Mouse (Mus musculus): Measurements from ENCODE around the gene Ddah2. TPM values are rescaled to one million over a fixed set of nuclear protein-coding genes. Genes with fewer than 3 reads are reported as not detected.

The Ddah2 gene
- 60.5 and 68.6 TPM in 2 replicates for polyA plus RNA-seq (2012; rRNA removed)

GRCm38 (mm10) chr17:35058911-35059892 lies at the start of gene Ddah2:
Gene Ddah2, plus strand, starts transcription at chr17:35059035.
- DNase-seq (ENCODE audit: low spot score): peak; percentile 67

GRCm38 (mm10) chr17:35009586-35009985 lies 49.2 kb upstream of the Ddah2 start:
- no peak for DNase-seq (ENCODE audit: low spot score)

DNA sequence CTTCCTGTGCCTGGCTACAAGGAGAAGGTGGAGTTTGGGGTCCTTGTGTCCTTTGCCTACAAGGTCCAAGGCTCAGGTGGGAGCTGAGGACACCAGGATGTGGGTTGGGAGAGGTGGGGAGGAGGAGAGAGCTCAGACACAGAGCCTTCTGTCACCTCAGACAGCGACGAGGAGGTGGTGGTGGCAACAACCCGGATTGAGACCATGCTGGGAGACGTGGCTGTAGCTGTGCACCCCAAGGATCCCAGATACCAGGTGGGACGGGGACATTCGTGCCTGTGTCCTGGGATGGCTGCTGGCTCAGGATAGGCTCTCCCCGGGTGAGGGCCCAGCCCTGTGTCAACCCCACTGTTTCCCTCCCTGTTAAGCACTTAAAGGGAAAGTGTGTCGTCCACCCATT lies 47.4 kb upstream of the Ddah2 start:
- DNase-seq (ENCODE audit: low spot score): no peak

DNA sequence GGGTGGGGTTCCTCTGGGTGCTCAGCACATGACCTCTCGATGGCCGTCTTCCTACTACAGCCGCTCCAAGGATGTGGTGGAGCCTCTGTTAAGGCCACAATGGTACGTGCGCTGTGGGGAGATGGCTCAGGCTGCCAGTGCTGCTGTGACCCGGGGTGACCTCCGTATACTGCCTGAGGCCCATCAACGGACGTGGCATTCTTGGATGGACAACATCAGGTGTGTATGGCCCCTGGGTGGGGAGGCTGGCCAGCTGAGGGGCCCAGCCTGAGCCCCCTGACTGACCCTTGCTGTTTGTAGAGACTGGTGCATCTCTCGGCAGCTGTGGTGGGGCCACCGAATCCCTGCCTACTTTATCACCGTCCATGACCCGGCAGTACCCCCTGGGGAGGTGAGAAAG lies 46.4 kb upstream of the Ddah2 start:
- DNase-seq (ENCODE audit: low spot score): no peak

GRCm38 (mm10) chr17:35013221-35013620 lies 45.6 kb upstream of the Ddah2 start:
- DNase-seq (ENCODE audit: low spot score): no peak

DNA sequence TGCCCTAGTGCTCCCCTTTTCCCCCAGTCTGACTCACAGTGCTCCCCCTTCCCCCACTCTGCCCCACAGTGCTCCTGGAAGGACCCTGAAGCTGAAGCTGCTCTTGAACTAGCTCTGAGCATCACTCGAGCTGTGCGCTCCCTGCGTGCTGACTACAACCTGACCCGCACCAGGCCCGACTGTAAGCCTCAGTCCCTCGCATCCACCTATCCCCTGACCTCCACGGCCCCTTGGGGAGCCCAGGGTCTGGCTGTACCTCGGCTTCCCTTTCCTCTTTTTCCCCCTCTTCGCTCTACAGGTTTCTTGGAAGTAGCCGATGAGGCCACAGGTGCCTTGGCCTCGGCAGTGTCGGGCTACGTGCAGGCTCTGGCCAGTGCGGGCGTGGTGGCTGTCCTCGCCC lies 43.5 kb upstream of the Ddah2 start:
- no peak for DNase-seq (ENCODE audit: low spot score)

DNA sequence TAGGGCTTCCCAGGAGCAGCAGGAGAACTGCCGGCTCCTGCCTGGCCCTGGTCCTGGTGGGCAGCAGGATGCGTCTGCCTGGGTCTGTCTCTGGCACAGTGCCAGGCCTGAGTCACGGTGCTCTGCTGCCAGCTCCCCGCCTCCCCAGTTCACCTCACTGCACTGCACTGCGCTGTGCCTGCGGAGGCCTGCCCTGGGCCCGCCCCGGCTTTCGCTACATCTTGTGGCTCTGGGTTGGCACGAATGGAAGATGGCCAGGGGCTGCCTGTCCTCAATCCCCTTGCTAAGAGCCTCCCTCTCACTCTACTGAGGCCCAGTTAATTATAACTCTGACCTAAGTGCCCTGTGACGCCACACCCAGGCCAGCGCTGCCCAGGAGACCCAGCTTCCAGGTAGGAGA lies 42.5 kb upstream of the Ddah2 start, which contains the start of gene Vwa7:
TSS of gene Vwa7 (plus strand) at position 204 of the 400 bp plus-strand sequence.
- DNase-seq (ENCODE audit: low spot score): no peak

GRCm38 (mm10) chr17:35016791-35017705 lies 41.8 kb upstream of the Ddah2 start:
- DNase-seq (ENCODE audit: low spot score): no peak

GRCm38 (mm10) chr17:35017706-35018030 lies 41.2 kb upstream of the Ddah2 start:
- DNase-seq (ENCODE audit: low spot score): no peak

DNA sequence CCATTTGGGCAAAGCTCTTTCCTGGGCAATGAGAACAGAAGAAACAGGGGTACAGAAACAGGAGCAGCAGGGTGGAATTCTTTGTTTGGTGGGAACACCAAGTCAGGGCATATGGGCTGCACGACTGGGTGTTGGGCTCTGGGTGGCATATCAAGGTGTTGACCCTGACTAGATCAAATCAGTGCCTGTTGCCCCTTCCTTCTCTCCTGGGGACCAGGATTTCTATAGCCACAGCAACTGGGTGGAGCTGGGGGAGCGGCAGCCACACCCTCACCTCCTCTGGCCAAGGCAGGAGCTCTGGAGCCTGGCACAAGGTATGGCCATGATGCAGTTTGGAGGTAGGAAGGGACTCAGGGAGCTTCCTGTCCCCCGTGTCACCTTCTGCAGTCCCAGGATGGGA lies 40.7 kb upstream of the Ddah2 start:
- no peak for DNase-seq (ENCODE audit: low spot score)

- no peak for DNase-seq (ENCODE audit: low spot score)
Observed at GRCm38 (mm10) chr17:35019894-35020293, 38.9 kb upstream of the Ddah2 start.

GRCm38 (mm10) chr17:35020551-35020950 lies 38.3 kb upstream of the Ddah2 start:
- no peak for DNase-seq (ENCODE audit: low spot score)

- peak; percentile 86 for DNase-seq (ENCODE audit: low spot score)
Observed at GRCm38 (mm10) chr17:35021163-35021808, 37.5 kb upstream of the Ddah2 start.

DNA sequence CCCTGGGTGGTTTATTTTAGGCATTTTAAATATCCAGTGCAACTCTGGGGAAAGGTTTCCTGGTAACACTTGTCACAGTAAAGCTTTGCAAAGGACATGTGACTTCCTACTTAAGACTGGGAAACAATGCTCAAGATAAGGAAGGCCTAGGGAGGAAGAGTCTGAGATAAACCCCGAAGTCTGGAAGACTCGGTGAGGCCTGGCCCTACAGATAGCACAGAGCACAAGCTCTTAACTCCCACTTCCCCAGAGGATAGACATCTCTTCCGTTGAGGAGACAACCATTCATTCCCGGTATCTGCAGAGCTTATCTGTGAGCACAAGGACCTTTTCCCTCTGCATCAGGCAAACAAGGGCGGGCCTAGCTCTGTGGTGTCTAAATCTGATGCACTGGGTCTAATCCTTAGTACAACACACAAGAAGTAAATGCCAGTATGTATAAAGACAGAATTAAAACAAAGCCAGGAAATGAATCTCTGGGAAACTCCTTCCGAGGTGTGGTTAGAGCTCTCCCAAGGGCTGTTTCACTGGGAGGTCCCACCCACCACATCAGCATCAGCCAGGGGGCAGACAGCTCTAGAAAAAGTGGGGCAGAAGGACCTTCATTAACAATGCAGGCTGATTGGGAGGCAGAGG lies 36.9 kb upstream of the Ddah2 start:
- DNase-seq (ENCODE audit: low spot score): no peak

- no peak for DNase-seq (ENCODE audit: low spot score)
Observed at GRCm38 (mm10) chr17:35022541-35023060, 36.2 kb upstream of the Ddah2 start.

GRCm38 (mm10) chr17:35023221-35023620 lies 35.6 kb upstream of the Ddah2 start:
- DNase-seq (ENCODE audit: low spot score): no peak

DNA sequence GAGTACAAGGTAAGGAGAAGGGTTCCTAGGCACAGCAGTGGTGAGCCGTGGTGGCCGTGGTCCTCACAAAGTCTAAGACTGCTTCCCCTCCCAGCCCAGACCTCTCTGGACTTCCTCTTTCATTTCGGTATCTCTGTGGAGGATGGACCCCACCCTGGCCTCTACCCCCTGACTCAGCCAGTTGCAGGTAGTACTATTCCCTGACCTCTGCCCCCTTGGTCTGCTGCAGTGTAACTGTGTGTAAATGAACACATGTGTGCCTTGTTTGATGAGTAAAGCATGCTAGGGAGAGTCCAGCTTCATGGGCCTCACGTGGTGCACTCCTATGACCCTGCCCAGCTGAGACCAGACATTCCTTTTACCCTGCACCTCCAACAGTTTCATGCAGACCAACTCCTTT lies 35.1 kb upstream of the Ddah2 start:
- DNase-seq (ENCODE audit: low spot score): no peak

DNA sequence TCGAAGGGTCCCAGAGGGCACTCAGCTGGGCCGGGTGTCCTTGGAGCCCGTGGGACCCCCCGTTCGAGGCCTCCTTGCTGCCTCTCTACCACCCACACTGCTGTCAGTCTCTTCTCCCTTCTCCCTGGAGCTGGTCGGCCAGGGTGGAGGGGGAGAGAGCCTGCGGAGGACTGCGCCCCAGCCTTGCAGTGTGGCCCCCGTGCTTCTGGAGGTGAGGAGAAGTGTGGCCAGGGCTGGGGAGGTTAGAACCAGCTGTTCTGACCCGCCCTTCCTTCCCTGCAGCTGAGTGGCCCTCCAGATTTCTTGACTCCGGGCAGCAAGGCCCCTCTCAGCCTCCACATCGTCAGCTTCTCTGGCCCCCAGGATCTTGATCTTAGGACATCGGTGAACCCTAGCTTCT lies 34.6 kb upstream of the Ddah2 start:
- no peak for DNase-seq (ENCODE audit: low spot score)

DNA sequence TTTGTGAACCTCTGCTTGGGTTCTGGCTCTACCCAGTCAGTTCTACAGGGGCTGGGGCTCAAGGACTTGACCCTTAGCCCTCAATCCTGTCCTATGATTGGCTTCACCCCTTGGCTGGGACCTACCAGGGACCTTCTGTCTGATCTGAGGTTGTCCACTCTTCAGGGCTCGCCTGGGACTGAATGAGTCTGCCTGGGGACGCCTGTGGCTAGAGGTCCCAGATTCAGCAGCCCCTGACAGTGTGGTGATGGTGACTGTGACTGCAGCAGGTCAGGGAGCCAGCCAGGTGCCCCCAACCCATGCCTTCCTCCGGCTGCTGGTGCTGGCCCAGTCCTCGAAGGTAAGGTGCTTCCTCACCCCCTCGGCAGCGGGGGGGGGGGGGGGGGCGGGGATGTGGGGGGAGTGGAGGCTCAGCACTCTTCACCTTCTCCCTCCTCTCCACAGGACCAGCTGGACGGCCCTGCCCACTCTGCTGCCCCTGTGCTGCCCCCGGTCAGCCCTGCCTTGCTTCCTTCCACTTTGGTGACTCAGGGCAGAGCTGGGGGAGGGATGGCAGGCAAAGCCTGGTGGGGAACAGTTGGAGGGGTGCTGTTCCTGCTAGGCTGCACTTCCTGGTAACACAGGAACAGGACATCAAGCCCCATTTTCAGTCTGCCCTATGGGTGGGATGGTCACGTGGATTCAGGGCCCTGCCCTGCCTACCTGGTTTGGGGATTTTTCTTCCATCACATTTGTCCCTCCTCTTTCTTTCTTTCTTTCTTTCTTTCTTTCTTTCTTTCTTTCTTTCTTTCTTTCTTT lies 33.9 kb upstream of the Ddah2 start:
- DNase-seq (ENCODE audit: low spot score): no peak

DNA sequence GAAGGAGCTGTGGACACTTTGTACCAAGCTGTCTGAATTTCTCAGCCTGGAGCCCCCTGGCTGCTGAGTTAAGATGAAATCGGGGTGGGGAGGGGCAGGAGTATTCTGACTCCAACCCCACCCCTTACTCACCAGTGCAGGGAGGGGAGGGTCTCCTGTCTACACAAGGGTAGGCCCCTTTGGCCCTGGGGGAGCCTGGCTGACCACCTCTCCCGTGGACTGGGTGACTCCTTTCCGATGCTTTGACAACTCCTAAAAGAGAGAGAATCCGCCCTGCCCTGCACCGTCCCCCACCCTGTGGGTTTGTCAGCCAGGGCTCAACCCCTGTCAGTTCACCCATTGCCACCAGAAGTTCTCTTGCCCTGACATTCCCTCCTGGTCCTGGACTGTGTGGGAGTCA lies 32.6 kb upstream of the Ddah2 start:
- no peak for DNase-seq (ENCODE audit: low spot score)

Measured in urinary bladder, adult 2 months (tissue).